Mouse (Mus musculus) thymus, postnatal 25 days (tissue): ENCODE results near the gene Fbxw20.
"Not testable (repeated sequence)": the region's sequence is repeated elsewhere in the genome, so short reads cannot be mapped to it uniquely, and the experiment has no call there.

Experiments
- DNase-seq: peaks from one replicate; pipeline ENCODE4 v3.0.0; 2022

Fbxw20 gene

GRCm38 (mm10) chr9:109234654-109235053, at the start of gene Fbxw20:
Gene Fbxw20, minus strand, starts transcription at chr9:109234754.
- DNase-seq, result no peak

- no peak for DNase-seq
Measured at GRCm38 (mm10) chr9:109263041-109263440, 28.5 kb upstream of the Fbxw20 start.

- no peak for DNase-seq
Measured at GRCm38 (mm10) chr9:109218449-109218848, 16.1 kb downstream of the Fbxw20 start.

GRCm38 (mm10) chr9:109201347-109201746, 33.2 kb downstream of the Fbxw20 start:
- DNase-seq, result not testable (repeated sequence)

- no peak for DNase-seq
Measured at GRCm38 (mm10) chr9:109200349-109200748, 34.2 kb downstream of the Fbxw20 start.

GRCm38 (mm10) chr9:109199353-109199752, 35.2 kb downstream of the Fbxw20 start:
- no peak for DNase-seq

GRCm38 (mm10) chr9:109195875-109196274, 38.7 kb downstream of the Fbxw20 start, which contains the start of gene Fbxw13:
Gene Fbxw13, minus strand, starts transcription at chr9:109195975.
- DNase-seq, result not testable (repeated sequence)

GRCm38 (mm10) chr9:109177208-109177607, 57.3 kb downstream of the Fbxw20 start:
- DNase-seq, result no peak

GRCm38 (mm10) chr9:109176301-109176700, 58.3 kb downstream of the Fbxw20 start:
- no peak for DNase-seq
